Mouse (Mus musculus): ENCODE measurements around the gene Col4a6.

DNA sequence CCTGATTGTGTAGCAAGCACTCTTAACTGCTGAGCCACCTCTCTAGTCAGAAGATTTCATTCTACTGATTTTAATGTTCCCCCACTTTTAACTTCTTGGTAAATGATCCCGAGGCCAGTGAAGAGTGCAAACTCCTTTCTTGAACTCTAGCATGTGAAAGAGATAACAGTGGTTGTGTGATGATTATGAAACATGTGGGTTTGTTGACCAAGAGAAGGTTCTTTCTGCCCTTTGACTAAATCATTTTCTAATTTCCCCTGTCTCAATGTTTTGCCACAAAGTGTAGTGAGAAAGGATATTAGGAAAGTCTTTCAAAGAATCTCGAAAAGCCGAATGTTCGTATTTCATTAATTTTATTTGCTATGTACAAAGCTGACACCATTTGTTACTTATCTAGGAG is 308.8 kb downstream of the Col4a6 start:
- TF ChIP-seq EP300 (IDR thresholded peaks at IDR 0.05) (no peak), CTCF (IDR thresholded peaks at IDR 0.05) (no peak)

Measured in lung, postnatal 0 days (tissue).